Mouse (Mus musculus): ENCODE data around the gene Cul9. TPM values are rescaled to one million over a fixed set of nuclear protein-coding genes. Genes with fewer than 3 reads are reported as not detected.
"Not testable (repeated sequence)": the region's sequence is repeated elsewhere in the genome, so short reads cannot be mapped to it uniquely, and the experiment has no call there.

The Cul9 gene
- total RNA-seq (2021): 21.1 and 32.5 TPM in 2 replicates
- long read RNA-seq, partial matches to known transcripts: 12 of 18 reads
- long read RNA-seq, other reads (novel, unspliced or antisense): 6 of 18 reads

GRCm38 (mm10) chr17:46545813-46546564 lies at the start of gene Cul9:
Cul9 (minus strand) TSS chr17:46546388.
- peak; percentile 84 for DNase-seq

DNA sequence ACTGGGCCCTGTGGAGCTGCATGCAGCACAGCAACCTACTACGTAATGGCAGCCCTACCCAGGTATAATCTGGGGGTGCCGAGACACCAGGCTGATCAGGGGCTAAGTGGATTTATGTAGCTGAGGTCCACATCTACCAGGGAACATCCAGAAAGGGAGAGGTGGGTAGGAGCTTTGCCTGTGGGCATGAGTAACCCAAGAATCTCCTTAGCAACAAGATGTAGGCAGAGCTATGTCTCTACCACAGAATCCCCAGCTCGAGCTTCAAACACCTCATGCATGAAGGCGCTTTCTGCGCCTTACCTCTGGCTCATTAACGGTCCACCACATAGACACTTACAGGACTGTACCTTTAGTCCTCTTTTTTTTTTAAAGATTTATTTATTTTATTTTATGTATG lies 49.1 kb upstream of the Cul9 start:
- DNase-seq: no peak

DNA sequence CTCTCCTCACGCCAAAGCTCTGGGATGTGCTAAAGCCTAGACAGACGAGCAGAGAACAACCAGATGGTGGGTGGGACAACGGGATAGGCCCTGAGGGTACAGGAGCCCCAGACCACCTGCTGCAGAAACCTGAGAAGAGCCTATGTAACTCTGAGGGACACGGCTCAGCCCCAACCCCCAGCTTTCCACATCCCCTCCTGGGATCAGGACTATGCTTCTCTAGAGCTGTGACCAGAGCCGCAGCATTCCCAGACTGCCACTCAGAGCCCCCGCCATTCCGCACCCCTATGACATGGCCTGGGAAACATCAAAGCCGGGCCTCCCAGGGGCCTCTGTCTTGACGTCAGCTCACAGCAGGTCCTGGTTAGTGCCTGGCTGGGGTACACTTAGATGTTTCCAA lies 48.4 kb upstream of the Cul9 start:
- no peak for DNase-seq

- no peak for DNase-seq
Measured at GRCm38 (mm10) chr17:46593124-46593523, 46.9 kb upstream of the Cul9 start.

DNA sequence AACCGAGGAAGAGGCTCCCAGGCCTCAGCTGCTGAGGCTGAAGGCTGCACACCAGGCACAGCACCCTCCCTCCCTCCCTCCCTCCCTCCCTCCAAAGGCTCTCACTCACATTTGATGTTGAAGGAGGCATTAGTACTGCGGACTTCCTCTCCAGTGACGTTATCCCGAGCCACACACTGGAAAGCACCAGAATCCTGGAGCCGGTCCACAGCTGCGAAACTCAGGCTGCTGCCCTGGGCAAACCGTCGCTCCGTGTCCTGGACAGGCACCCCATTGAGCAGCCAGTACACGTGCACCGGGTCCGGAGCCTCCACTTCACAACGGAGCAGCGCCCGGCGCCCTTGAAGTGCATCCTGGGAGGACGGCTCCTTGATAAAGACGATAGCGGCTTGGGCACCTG lies 45.2 kb upstream of the Cul9 start:
- DNase-seq: no peak

GRCm38 (mm10) chr17:46590439-46590838 lies 44.3 kb upstream of the Cul9 start:
- DNase-seq: no peak

GRCm38 (mm10) chr17:46589635-46590314 lies 43.6 kb upstream of the Cul9 start:
- DNase-seq: no peak

DNA sequence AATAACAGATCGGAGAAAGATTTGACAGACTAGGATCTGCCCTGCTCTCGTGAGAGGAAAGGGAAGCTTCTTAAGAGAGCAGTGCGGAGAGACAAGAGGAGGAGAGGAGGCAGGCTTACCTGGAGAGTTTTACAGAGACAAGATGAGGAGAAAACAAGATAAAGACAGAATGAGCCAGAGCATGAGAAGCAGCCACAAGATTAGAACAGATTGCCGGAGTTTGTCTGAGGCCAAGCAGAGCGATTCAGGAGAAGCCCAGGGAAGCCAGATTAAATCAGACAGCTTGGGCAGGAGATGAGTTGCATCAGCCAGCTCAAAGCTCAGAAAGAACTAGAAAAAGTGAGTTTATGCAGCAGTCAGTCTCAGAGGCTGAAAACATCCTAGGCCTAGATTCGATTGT lies 42.7 kb upstream of the Cul9 start:
- no peak for DNase-seq

GRCm38 (mm10) chr17:46588173-46588572 lies 42.0 kb upstream of the Cul9 start:
- no peak for DNase-seq

DNA sequence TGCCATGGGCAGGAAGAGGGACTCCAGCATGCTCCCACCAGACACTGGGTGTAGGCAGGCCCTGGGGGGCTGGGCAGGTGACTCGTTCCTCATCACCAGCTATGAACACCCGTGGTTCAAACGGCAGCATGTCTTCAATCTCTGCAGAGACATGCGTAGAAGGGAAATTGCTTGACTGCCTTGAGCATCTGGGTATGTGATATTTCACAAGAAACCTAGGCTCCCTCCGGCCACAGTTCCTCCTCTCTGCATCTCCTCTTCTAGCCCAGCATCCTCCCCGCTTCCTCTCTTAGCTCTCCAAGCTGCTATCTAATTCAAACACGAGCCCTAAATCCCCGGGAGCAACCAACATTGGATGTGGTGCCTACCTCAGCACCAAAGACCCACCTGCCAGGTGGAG lies 40.1 kb upstream of the Cul9 start:
- no peak for DNase-seq

- DNase-seq: no peak
Measured at GRCm38 (mm10) chr17:46578650-46579049, 32.5 kb upstream of the Cul9 start.

GRCm38 (mm10) chr17:46576070-46576469 lies 29.9 kb upstream of the Cul9 start:
- no peak for DNase-seq

GRCm38 (mm10) chr17:46574535-46574934 lies 28.3 kb upstream of the Cul9 start:
- no peak for DNase-seq

GRCm38 (mm10) chr17:46571005-46571404 lies 24.8 kb upstream of the Cul9 start:
- DNase-seq: no peak

- DNase-seq: no peak
Measured at GRCm38 (mm10) chr17:46559146-46559545, 13.0 kb upstream of the Cul9 start.

DNA sequence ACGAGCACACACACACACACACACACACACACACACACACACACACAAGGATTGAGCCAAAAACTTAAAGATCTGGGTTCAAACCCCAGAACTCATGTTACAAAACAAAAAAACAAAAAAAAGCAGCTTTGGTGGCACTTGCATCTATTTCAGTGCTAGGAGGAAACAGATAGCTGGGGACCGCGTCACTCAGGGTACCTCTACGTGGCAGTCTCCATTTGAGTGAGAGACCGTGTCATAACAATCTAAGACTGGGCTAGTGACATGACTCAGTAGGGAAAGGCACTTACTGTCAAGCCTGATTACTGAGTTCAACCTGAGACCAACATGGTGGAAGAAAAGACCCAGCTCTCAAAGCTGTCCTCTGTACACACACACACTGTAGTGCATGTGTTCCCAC lies 12.0 kb upstream of the Cul9 start:
- DNase-seq: no peak

DNA sequence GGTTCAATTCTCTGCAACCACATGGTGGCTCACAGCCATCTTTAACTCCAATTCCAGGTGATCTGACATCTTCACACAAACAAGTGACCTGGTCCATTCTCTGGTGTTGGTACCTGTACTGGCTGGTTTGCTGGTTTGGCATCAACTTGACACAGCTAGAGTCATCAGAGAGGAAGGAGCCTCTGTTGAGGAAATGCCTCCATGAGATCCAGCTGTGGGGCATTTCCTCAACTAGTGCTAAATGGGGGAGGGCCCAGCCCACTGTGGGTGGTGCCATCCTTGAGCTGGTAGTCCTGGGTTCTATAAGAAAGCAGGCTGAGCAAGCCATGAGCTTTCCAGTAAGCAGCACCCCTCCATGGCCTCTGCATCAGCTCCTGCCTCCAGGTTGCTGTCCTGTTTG lies 11.1 kb upstream of the Cul9 start:
- not testable (repeated sequence) for DNase-seq

DNA sequence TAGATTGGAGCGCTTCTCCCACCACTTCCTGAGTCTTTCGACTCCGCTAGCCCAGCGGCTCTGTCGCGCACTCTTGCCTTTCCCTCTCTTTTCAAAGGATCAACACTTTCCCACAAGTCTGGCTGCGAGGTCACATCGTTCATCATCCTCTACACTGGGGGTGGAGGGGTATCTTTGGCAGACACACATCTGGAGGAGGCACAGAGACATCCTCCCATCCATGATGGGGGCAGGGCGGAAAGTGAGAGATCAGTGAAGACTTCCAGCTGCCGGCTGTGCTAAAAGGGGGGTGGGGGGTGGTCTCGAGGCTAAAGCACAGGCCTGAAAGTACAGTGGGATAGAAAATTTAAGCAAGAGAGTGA lies 10.4 kb upstream of the Cul9 start:
- DNase-seq: peak; percentile 27

- peak; percentile 93 for DNase-seq
Measured at GRCm38 (mm10) chr17:46555673-46556583, 9.7 kb upstream of the Cul9 start, which contains the start of gene Srf. Srf (minus strand) TSS chr17:46556175.

GRCm38 (mm10) chr17:46554977-46555672 lies 8.9 kb upstream of the Cul9 start:
- DNase-seq: peak; percentile 38

DNA sequence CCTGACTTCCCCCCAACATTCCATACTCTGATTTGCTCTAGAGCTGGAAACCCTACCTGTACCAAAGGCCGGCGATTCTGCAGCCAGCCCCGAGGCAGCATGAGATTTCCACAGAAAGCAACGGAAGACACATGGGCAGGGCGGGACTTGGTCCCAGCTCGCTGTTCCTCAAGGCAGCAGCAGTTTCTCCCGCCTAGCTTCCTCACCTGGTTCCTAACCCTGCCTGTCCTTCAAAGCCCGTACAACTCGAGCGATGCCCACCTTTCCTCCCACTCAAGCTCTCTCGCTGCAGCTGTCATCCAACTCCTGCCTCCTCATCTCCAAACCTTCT lies 8.4 kb upstream of the Cul9 start:
- DNase-seq: no peak

- no peak for DNase-seq
Measured at GRCm38 (mm10) chr17:46553926-46554325, 7.7 kb upstream of the Cul9 start.

Data from adrenal gland, postnatal 25 days (tissue).